Mouse (Mus musculus): ENCODE data around the gene Rasl11a. TPM values are rescaled to one million over a fixed set of nuclear protein-coding genes. Genes with fewer than 3 reads are reported as not detected.
"Not testable (repeated sequence)": the region's sequence is repeated elsewhere in the genome, so short reads cannot be mapped to it uniquely, and the experiment has no call there.

Gene Rasl11a
- polyA plus RNA-seq, 1 experiment = 6.2 TPM

GRCm38 (mm10) chr5:146883486-146884272 is 38.8 kb downstream of the Rasl11a start:
- peak in 1 of 2 experiments; percentile 40 for DNase-seq (ENCODE audit: extremely low spot score in 1 of 2, low spot score in 1 of 2)

- peak in 1 of 2 experiments; percentile 45 for DNase-seq (ENCODE audit: extremely low spot score in 1 of 2, low spot score in 1 of 2)
Measured at GRCm38 (mm10) chr5:146891127-146891526, 46.3 kb downstream of the Rasl11a start.

GRCm38 (mm10) chr5:146892904-146893303 is 48.0 kb downstream of the Rasl11a start:
- DNase-seq (ENCODE audit: extremely low spot score in 1 of 2, low spot score in 1 of 2) = no peak

GRCm38 (mm10) chr5:146893478-146894182 is 48.8 kb downstream of the Rasl11a start:
- no peak for DNase-seq (ENCODE audit: extremely low spot score in 1 of 2, low spot score in 1 of 2)

- not testable (repeated sequence) for DNase-seq (ENCODE audit: extremely low spot score in 1 of 2, low spot score in 1 of 2)
Measured at GRCm38 (mm10) chr5:146895667-146896066, 50.8 kb downstream of the Rasl11a start.

- DNase-seq (ENCODE audit: extremely low spot score in 1 of 2, low spot score in 1 of 2) = no peak
Measured at GRCm38 (mm10) chr5:146896973-146897372, 52.1 kb downstream of the Rasl11a start.

Other genes with a start within 250 kb of the Rasl11a start
- gene Usp12, start 50.1 kb upstream of the Rasl11a start, polyA plus RNA-seq (2012; rRNA removed) = 33.9 and 35.9 TPM in 2 replicates
- gene Rpl21, start 12.2 kb upstream of the Rasl11a start, polyA plus RNA-seq (2012; rRNA removed) = 452 and 463 TPM in 2 replicates
- 48.2 and 55.2 TPM in 2 replicates for gene Gtf3a, start 103.6 kb downstream of the Rasl11a start, polyA plus RNA-seq (2012; rRNA removed)
- gene Mtif3, start 118.7 kb downstream of the Rasl11a start, polyA plus RNA-seq (2012; rRNA removed) = 22.0 and 22.7 TPM in 2 replicates
- 7.6 and 10.5 TPM in 2 replicates for gene Lnx2, start 231.5 kb downstream of the Rasl11a start, polyA plus RNA-seq (2012; rRNA removed)
- 76.4 and 76.5 TPM in 2 replicates for gene Polr1d, start 232.0 kb downstream of the Rasl11a start, polyA plus RNA-seq (2012; rRNA removed)